Mouse (Mus musculus): ENCODE data around the gene Btnl10. TPM values are rescaled to one million over a fixed set of nuclear protein-coding genes. Genes with fewer than 3 reads are reported as not detected.
A peak's percentile ranks its signal among the peaks of the same experiment; 100 is the strongest.

Btnl10 gene
- polyA plus RNA-seq, 1 experiment from 2014 or later, result not detected

GRCm38 (mm10) chr11:58914461-58915028 is 3.2 kb upstream of the Btnl10 start:
- WGBS, result 22% methylated on average over 17 of the region's 17 CpGs
- no peak; the same call in 1 of the 2 replicates for ATAC-seq (ENCODE audit: low read depth)

GRCm38 (mm10) chr11:58916879-58917744 is 596 bp upstream of the Btnl10 start:
- no peaks in the 10 kb centered on the region for H3K9me3 ChIP-seq
- H3K4me3 ChIP-seq, result no peak overlapping the region
- ATAC-seq (ENCODE audit: low read depth), result no peak
- no peaks in the 10 kb centered on the region for H3K27me3 ChIP-seq
- H3K36me3 ChIP-seq, result no peaks in the 10 kb centered on the region
- H3K4me1 ChIP-seq (replicated peaks), result peaks cover 12% of the 10 kb centered on the region
- 53% methylated on average over 14 of the region's 14 CpGs for whole genome bisulfite sequencing
- H3K9ac ChIP-seq, result no peak overlapping the region
- no peak overlapping the region for H3K4me2 ChIP-seq
- no peak overlapping the region for H3K27ac ChIP-seq (replicated peaks)

More at GRCm38 (mm10) chr11:58914461-58915028, 3.2 kb upstream of the Btnl10 start:
- H3K4me2 ChIP-seq, result peak overlapping the region; percentile 56
- H3K4me1 ChIP-seq (replicated peaks), result peaks cover 12% of the 10 kb centered on the region
- 0 out of 2 replicates have a peak overlapping the region, but pooled peaks have one; percentile 9 for H3K27ac ChIP-seq (replicated peaks)
- H3K36me3 ChIP-seq, result no peaks in the 10 kb centered on the region
- H3K9ac ChIP-seq, result peak overlapping the region; percentile 61
- peak overlapping the region; percentile 32 for H3K4me3 ChIP-seq
- H3K27me3 ChIP-seq, result no peaks in the 10 kb centered on the region
- H3K9me3 ChIP-seq, result no peaks in the 10 kb centered on the region

- Histone ChIP-seq H3K9ac (no peak overlapping the region), H3K27ac (replicated peaks) (no peak overlapping the region), H3K9me3 (no peaks in the 10 kb centered on the region), H3K27me3 (no peaks in the 10 kb centered on the region), H3K4me3 (no peak overlapping the region), H3K36me3 (no peaks in the 10 kb centered on the region), H3K4me2 (no peak overlapping the region), H3K4me1 (replicated peaks) (peaks cover 12% of the 10 kb centered on the region)
- no peak for ATAC-seq (ENCODE audit: low read depth)
- 80% methylated on average over 5 of the region's 5 CpGs for WGBS
Observed at GRCm38 (mm10) chr11:58918759-58919158, 1.1 kb downstream of the Btnl10 start.

DNA sequence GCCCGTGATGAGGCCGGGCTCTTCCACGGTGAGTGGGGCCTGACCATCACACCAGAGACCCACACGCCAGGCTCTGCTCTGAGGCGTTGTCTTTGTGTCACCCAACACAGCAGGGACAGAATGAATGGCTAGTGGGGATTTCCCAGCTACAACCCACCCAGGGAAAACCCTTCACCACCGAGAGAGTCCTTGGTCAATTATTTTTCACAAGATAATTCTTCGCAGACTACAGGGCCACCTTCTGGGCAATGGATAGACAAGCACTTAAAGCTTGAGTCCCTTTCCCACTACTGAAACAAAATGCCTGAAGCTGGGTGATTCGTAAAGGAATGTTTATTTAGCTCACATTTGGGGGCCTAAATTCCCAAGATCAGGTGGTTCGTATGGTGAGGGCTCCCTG is 4.7 kb downstream of the Btnl10 start:
- WGBS, result 80% methylated on average over 9 of the region's 9 CpGs
- H3K9ac ChIP-seq, result no peak overlapping the region
- no peaks in the 10 kb centered on the region for H3K36me3 ChIP-seq
- H3K4me3 ChIP-seq, result no peak overlapping the region
- H3K27ac ChIP-seq (replicated peaks), result no peak overlapping the region
- H3K9me3 ChIP-seq, result no peaks in the 10 kb centered on the region
- no peaks in the 10 kb centered on the region for H3K27me3 ChIP-seq
- no peak overlapping the region for H3K4me2 ChIP-seq
- no peak for ATAC-seq (ENCODE audit: low read depth)
- no peaks in the 10 kb centered on the region for H3K4me1 ChIP-seq (replicated peaks)

- Histone ChIP-seq H3K9ac (no peak overlapping the region), H3K9me3 (no peaks in the 10 kb centered on the region), H3K27ac (replicated peaks) (no peak overlapping the region), H3K27me3 (no peaks in the 10 kb centered on the region), H3K4me2 (no peak overlapping the region), H3K36me3 (peaks cover 11% of the 10 kb centered on the region), H3K4me1 (replicated peaks) (peaks cover 7% of the 10 kb centered on the region), H3K4me3 (no peak overlapping the region)
- no peak for ATAC-seq (ENCODE audit: low read depth)
- WGBS, result 94% methylated on average over 2 of the region's 3 CpGs
Observed at GRCm38 (mm10) chr11:58926651-58927050, 8.9 kb downstream of the Btnl10 start.

DNA sequence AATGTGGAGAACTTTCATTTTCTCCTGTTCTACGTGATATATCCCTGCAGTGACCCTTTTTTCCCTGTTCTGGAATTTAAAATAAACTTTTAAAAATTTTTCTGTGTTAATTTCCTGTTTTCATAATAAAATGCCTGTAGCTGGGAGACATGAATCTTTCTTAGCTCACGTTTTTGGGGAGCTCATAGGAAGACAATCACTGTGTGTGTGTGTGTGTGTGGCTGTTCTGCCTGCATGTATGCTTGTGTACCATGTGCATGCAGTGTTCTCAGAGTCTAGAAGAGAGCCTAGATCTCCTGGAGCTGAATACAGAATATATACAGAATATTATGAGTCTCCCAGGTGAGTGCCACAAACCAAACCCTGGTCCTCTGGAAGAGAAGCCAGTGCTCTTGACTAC is 9.3 kb downstream of the Btnl10 start:
- Histone ChIP-seq H3K27me3 (no peaks in the 10 kb centered on the region), H3K9me3 (no peaks in the 10 kb centered on the region), H3K27ac (replicated peaks) (no peak overlapping the region), H3K4me1 (replicated peaks) (peaks cover 7% of the 10 kb centered on the region), H3K4me3 (no peak overlapping the region), H3K36me3 (peaks cover 15% of the 10 kb centered on the region), H3K4me2 (no peak overlapping the region), H3K9ac (no peak overlapping the region)
- ATAC-seq (ENCODE audit: low read depth), result no peak
- 78% methylated on average over 2 of the region's 2 CpGs for WGBS

- H3K36me3 ChIP-seq, result peaks cover 25% of the 10 kb centered on the region
Observed at GRCm38 (mm10) chr11:58927790-58928651, 10.3 kb downstream of the Btnl10 start.

GRCm38 (mm10) chr11:58929055-58929454 is 11.3 kb downstream of the Btnl10 start:
- Histone ChIP-seq H3K27ac (replicated peaks) (no peak overlapping the region), H3K9me3 (no peaks in the 10 kb centered on the region), H3K9ac (no peak overlapping the region), H3K27me3 (no peaks in the 10 kb centered on the region), H3K4me1 (replicated peaks) (peaks cover 7% of the 10 kb centered on the region), H3K4me2 (no peak overlapping the region), H3K4me3 (no peak overlapping the region), H3K36me3 (peaks cover 35% of the 10 kb centered on the region)
- ATAC-seq (ENCODE audit: low read depth), result no peak
- WGBS, result 72% methylated on average over 4 of the region's 4 CpGs

More at GRCm38 (mm10) chr11:58927790-58928651, 10.3 kb downstream of the Btnl10 start:
- Histone ChIP-seq H3K4me2 (peak overlapping the region; percentile 35), H3K27ac (replicated peaks) (peak overlapping the region; percentile 73), H3K4me1 (replicated peaks) (peaks cover 7% of the 10 kb centered on the region), H3K9ac (0 out of 2 replicates have a peak overlapping the region, but pooled peaks have one; percentile 17), H3K9me3 (no peaks in the 10 kb centered on the region), H3K4me3 (peak overlapping the region; percentile 10; the same call in 1 of the 2 replicates), H3K27me3 (no peaks in the 10 kb centered on the region)
- ATAC-seq (ENCODE audit: low read depth), result peak; percentile 62; the same call in 1 of the 2 replicates
- 39% methylated on average over 20 of the region's 20 CpGs for WGBS

GRCm38 (mm10) chr11:58929641-58930040 is 11.9 kb downstream of the Btnl10 start:
- no peak for ATAC-seq (ENCODE audit: low read depth)
- WGBS, result 60% methylated on average over 3 of the region's 3 CpGs
- no peaks in the 10 kb centered on the region for H3K9me3 ChIP-seq

GRCm38 (mm10) chr11:58930254-58930653 is 12.5 kb downstream of the Btnl10 start:
- Histone ChIP-seq H3K27ac (replicated peaks) (no peak overlapping the region), H3K36me3 (peaks cover 45% of the 10 kb centered on the region), H3K4me3 (no peak overlapping the region), H3K4me2 (no peak overlapping the region), H3K27me3 (no peaks in the 10 kb centered on the region), H3K9ac (no peak overlapping the region), H3K9me3 (no peaks in the 10 kb centered on the region), H3K4me1 (replicated peaks) (peaks cover 7% of the 10 kb centered on the region)
- ATAC-seq (ENCODE audit: low read depth), result no peak
- WGBS, result 94% methylated on average over 3 of the region's 3 CpGs

More at GRCm38 (mm10) chr11:58929641-58930040, 11.9 kb downstream of the Btnl10 start:
- peaks cover 7% of the 10 kb centered on the region for H3K4me1 ChIP-seq (replicated peaks)
- no peak overlapping the region for H3K27ac ChIP-seq (replicated peaks)
- H3K4me2 ChIP-seq, result no peak overlapping the region
- no peaks in the 10 kb centered on the region for H3K27me3 ChIP-seq
- H3K4me3 ChIP-seq, result no peak overlapping the region
- H3K9ac ChIP-seq, result 0 out of 2 replicates have a peak overlapping the region, but pooled peaks have one; percentile 8
- H3K36me3 ChIP-seq, result peaks cover 41% of the 10 kb centered on the region

DNA sequence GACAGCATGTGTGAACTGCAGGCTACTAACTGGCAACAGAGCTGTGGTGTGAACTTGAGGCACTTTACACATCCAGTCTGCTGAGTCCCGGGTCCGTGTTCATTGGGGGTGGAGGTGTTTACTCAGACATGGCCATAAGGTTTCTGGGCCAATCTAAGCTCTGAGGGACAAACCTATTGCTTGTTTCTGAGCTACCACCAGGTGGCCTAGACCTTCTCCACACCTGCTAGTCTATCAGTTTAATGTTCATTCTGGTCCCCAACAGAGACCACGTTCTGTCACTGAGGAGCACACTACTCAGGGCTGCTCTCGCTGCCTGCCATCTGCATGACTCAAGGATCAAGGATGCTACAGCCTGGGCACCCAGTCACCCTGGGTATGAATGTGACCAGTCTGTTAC is 13.9 kb downstream of the Btnl10 start:
- WGBS, result 85% methylated on average over 4 of the region's 4 CpGs
- no peak overlapping the region for H3K9ac ChIP-seq
- H3K36me3 ChIP-seq, result peaks cover 57% of the 10 kb centered on the region
- no peaks in the 10 kb centered on the region for H3K9me3 ChIP-seq
- no peak overlapping the region for H3K4me3 ChIP-seq
- H3K27me3 ChIP-seq, result no peaks in the 10 kb centered on the region
- no peak overlapping the region for H3K4me2 ChIP-seq
- no peak for ATAC-seq (ENCODE audit: low read depth)
- no peak overlapping the region for H3K27ac ChIP-seq (replicated peaks)
- H3K4me1 ChIP-seq (replicated peaks), result peaks cover 18% of the 10 kb centered on the region
